Comparison of ENCODE assay signal across 15 mouse cellular contexts in genomic region chr2:143696704-143697103, GRCm38 (mm10).
DNase-seq lines count a peak whose midpoint lies in the region; ATAC-seq and TF ChIP-seq lines count a peak whose summit lies in the region.
"Had no signal": no experiment of that assay in that cellular context is flagged by ENCODE, and none has a peak within 500 bp of the region (broad histone marks: within the 10 kb centered on the region; RNA-seq: fewer than 3 reads in every experiment).

No protein-coding gene starts in this region.

- intact Hi-C loops in gastrocnemius, postnatal 36 days (cut with DNase I) = no loop called here

- peak; percentile 10 for DNase-seq in gastrocnemius, postnatal 10 days
- no peak for DNase-seq in gastrocnemius, postnatal 36 days
- DNase-seq in kidney, postnatal 10 days = peak; percentile 12
- DNase-seq in kidney, postnatal 4 days = no peak
- DNase-seq in right cerebral cortex, postnatal 4 days = peak; percentile 25
- DNase-seq in right cerebral cortex, postnatal 25 days = no peak
- DNase-seq in forebrain, embryonic 11.5 days (ENCODE audit: low spot score) = no peak
- DNase-seq in forebrain, postnatal 0 days = no peak
- DNase-seq: B cell, adult 2 months; cerebellum, adult 9-11 months; kidney, adult 18-20 months; liver had no signal

- TF ChIP-seq CTCF in forebrain, postnatal 0 days (IDR thresholded peaks at IDR 0.05; ENCODE audit: low read depth) = no peak

- no peaks in the 10 kb centered on the region for H3K4me1 ChIP-seq in forebrain, embryonic 11.5 days (replicated peaks; ENCODE audit: control insufficient read depth, insufficient read depth, low read length)
- no peaks in the 10 kb centered on the region for H3K4me1 ChIP-seq in forebrain, postnatal 0 days (ENCODE audit: insufficient read depth)

- H3K27ac ChIP-seq in forebrain, embryonic 11.5 days (ENCODE audit: low read depth, low read length) = no peak overlapping the region
- H3K27ac ChIP-seq in forebrain, postnatal 0 days (ENCODE audit: low read depth, low read length) = no peak overlapping the region

- H3K9ac ChIP-seq in forebrain, embryonic 11.5 days (ENCODE audit: low read length) = no peak overlapping the region
- H3K9ac ChIP-seq in forebrain, postnatal 0 days = no peak overlapping the region

- ATAC-seq in forebrain, embryonic 11.5 days (replicated peaks; ENCODE audit: low FRiP score) = no peak
- no peak for ATAC-seq in forebrain, postnatal 0 days
- ATAC-seq: activated CD4-positive, CD25-positive, alpha-beta regulatory T cell, adult 4 months; lung, postnatal 0 days had no signal

- H3K9me3 ChIP-seq in forebrain, embryonic 11.5 days (ENCODE audit: control insufficient read depth, low read length) = no peaks in the 10 kb centered on the region
- peaks cover 11% of the 10 kb centered on the region for H3K9me3 ChIP-seq in forebrain, postnatal 0 days (ENCODE audit: low read length)

- WGBS in forebrain, embryonic 11.5 days = 93% methylated on average over 7 of the region's 7 CpGs
- WGBS in forebrain, postnatal 0 days = 73% methylated on average over 7 of the region's 7 CpGs

- H3K4me3 ChIP-seq in forebrain, embryonic 11.5 days (ENCODE audit: low read depth, low read length) = no peak overlapping the region
- H3K4me3 ChIP-seq in forebrain, postnatal 0 days (ENCODE audit: low read depth, low read length) = no peak overlapping the region

- no peak overlapping the region for H3K4me2 ChIP-seq in forebrain, embryonic 11.5 days (ENCODE audit: low read depth, low read length, severe bottlenecking)
- no peak overlapping the region for H3K4me2 ChIP-seq in forebrain, postnatal 0 days (ENCODE audit: low read depth)

- no peaks in the 10 kb centered on the region for H3K36me3 ChIP-seq in forebrain, embryonic 11.5 days (ENCODE audit: control insufficient read depth, insufficient read depth, low read length)
- H3K36me3 ChIP-seq in forebrain, postnatal 0 days (ENCODE audit: insufficient read depth) = no peaks in the 10 kb centered on the region
- H3K36me3 ChIP-seq: G1E had no signal

- H3K27me3 ChIP-seq in forebrain, embryonic 11.5 days (ENCODE audit: control insufficient read depth, insufficient read depth, low read length) = no peaks in the 10 kb centered on the region
- H3K27me3 ChIP-seq in forebrain, postnatal 0 days (ENCODE audit: insufficient read depth, low read length) = no peaks in the 10 kb centered on the region

Comparison
In these comparisons a context has a peak if more than half of its experiments do, and no peak if none do; other contexts are left out.
1. DNase-seq: peak in gastrocnemius, postnatal 10 days (single experiment), kidney, postnatal 10 days (single experiment) and right cerebral cortex, postnatal 4 days (single experiment); none in gastrocnemius, postnatal 36 days (0 of 2), kidney, postnatal 4 days (0 of 2), right cerebral cortex, postnatal 25 days (single experiment), forebrain, embryonic 11.5 days (single experiment) and forebrain, postnatal 0 days (single experiment).